In the genomic region with DNA sequence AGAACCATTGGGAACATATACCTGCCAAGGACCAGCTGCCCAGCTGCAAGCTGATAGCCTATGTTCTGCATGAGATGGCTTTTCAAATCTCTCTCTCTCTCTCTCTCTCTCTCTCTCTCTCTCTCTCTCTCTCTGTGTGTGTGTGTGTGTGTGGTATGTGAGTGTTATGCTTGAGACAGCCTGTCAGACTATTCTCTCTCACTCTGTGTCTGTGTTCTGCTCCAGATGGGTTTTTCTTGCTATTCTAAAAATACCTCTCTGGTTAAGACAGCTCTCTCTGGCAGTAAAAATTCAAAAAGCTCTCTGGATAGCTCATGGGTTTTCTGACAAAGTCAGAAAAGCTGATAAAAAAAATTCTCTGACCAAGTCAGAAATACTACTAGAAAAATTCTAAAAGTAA, we compare ENCODE assay signal across 24 mouse cellular contexts.
DNase-seq lines count a peak whose midpoint lies in the region; ATAC-seq and TF ChIP-seq lines count a peak whose summit lies in the region.
"Had no signal": no experiment of that assay in that cellular context is flagged by ENCODE, and none has a peak within 500 bp of the region (broad histone marks: within the 10 kb centered on the region; RNA-seq: fewer than 3 reads in every experiment).

No protein-coding gene starts in this region.

- H3K27ac ChIP-seq in midbrain, postnatal 0 days (ENCODE audit: low read depth, low read length), result 0 out of 2 replicates have a peak overlapping the region, but pooled peaks have one; percentile 32
- no peak overlapping the region for H3K27ac ChIP-seq in midbrain, embryonic 14.5 days (replicated peaks; ENCODE audit: low read depth, low read length)
- H3K27ac ChIP-seq: embryonic facial prominence, embryonic 10.5 days; hindbrain, embryonic 12.5 days; limb, embryonic 12.5 days; midbrain, embryonic 12.5 days; stomach, postnatal 0 days had no signal

- no peak overlapping the region for H3K9ac ChIP-seq in midbrain, postnatal 0 days (replicated peaks; ENCODE audit: low read length, poor library complexity, severe bottlenecking)
- H3K9ac ChIP-seq in midbrain, embryonic 14.5 days (replicated peaks; ENCODE audit: low read length), result no peak overlapping the region
- H3K9ac ChIP-seq: hindbrain, embryonic 12.5 days; limb, embryonic 12.5 days; liver, postnatal 0 days; midbrain, embryonic 12.5 days had no signal

- H3K4me2 ChIP-seq in midbrain, postnatal 0 days (ENCODE audit: low read depth, low read length, poor library complexity, severe bottlenecking), result no peak overlapping the region
- H3K4me2 ChIP-seq in midbrain, embryonic 14.5 days (ENCODE audit: low read length), result no peak overlapping the region
- H3K4me2 ChIP-seq: hindbrain, embryonic 12.5 days; limb, embryonic 12.5 days; liver, embryonic 11.5 days; midbrain, embryonic 12.5 days had no signal

- H3K9me3 ChIP-seq in midbrain, postnatal 0 days (ENCODE audit: low read length), result no peaks in the 10 kb centered on the region
- no peaks in the 10 kb centered on the region; the same call in 1 of the 2 replicates for H3K9me3 ChIP-seq in midbrain, embryonic 14.5 days (ENCODE audit: control insufficient read depth, low read length)
- H3K9me3 ChIP-seq: embryonic facial prominence, embryonic 10.5 days; G1E; hindbrain, embryonic 12.5 days; limb, embryonic 12.5 days; midbrain, embryonic 12.5 days had no signal

- no peak overlapping the region for H3K4me3 ChIP-seq in midbrain, postnatal 0 days (ENCODE audit: low read depth, low read length)
- no peak overlapping the region for H3K4me3 ChIP-seq in midbrain, embryonic 14.5 days (replicated peaks; ENCODE audit: low read depth, low read length)
- H3K4me3 ChIP-seq: embryonic facial prominence, embryonic 10.5 days; hindbrain, embryonic 12.5 days; limb, embryonic 12.5 days; midbrain, embryonic 12.5 days had no signal

- intact Hi-C loops in left cerebral cortex, postnatal 25 days (cut with DNase I), result loop anchor here (5.0 kb wide), 1 partner anchor 79 kb away; no protein-coding TSS in a partner anchor

- peak; percentile 3 for DNase-seq in layer of hippocampus, adult 11-12 months (ENCODE audit: low spot score)
- no peak for DNase-seq in layer of hippocampus, adult 8-10 months (ENCODE audit: low spot score in 2 of 2)
- no peak for DNase-seq in midbrain, postnatal 0 days (ENCODE audit: low spot score)
- DNase-seq in midbrain, embryonic 14.5 days, result no peak
- DNase-seq in brain, embryonic 18.5 days (ENCODE audit: low read depth, low spot score), result peak; percentile 34
- peak; percentile 13 to 80 for DNase-seq in left cerebral cortex, postnatal 25 days (ENCODE audit: low spot score in 2 of 2)
- DNase-seq in cerebellum, adult 18-20 months, result no peak
- DNase-seq: B cell, adult 2 months; cerebellum, postnatal 10 days; gastrocnemius, postnatal 14 days; heart, adult 18-20 months; kidney, postnatal 25 days; liver, postnatal 0 days; lung, postnatal 10 days had no signal

- H3K36me3 ChIP-seq in midbrain, postnatal 0 days (ENCODE audit: insufficient read depth, low read length), result no peaks in the 10 kb centered on the region
- H3K36me3 ChIP-seq in midbrain, embryonic 14.5 days (ENCODE audit: control insufficient read depth, insufficient read depth, low read length), result no peaks in the 10 kb centered on the region
- H3K36me3 ChIP-seq: embryonic facial prominence, embryonic 10.5 days; G1E; hindbrain, embryonic 12.5 days; limb, embryonic 12.5 days; midbrain, embryonic 12.5 days had no signal

- H3K4me1 ChIP-seq in midbrain, postnatal 0 days (ENCODE audit: insufficient read depth, low read length), result no peaks in the 10 kb centered on the region
- no peaks in the 10 kb centered on the region for H3K4me1 ChIP-seq in midbrain, embryonic 14.5 days (ENCODE audit: control insufficient read depth, insufficient read depth, low read length)
- H3K4me1 ChIP-seq: embryonic facial prominence, embryonic 10.5 days; hindbrain, embryonic 12.5 days; limb, embryonic 12.5 days; midbrain, embryonic 12.5 days had no signal

- no peak for TF ChIP-seq CTCF in midbrain, postnatal 0 days (IDR thresholded peaks at IDR 0.05)

- ATAC-seq in midbrain, postnatal 0 days (ENCODE audit: low FRiP score), result no peak
- ATAC-seq in midbrain, embryonic 14.5 days (ENCODE audit: low FRiP score, low TSS enrichment), result no peak
- ATAC-seq: intestine, postnatal 0 days; liver, postnatal 0 days; Patski had no signal

- H3K27me3 ChIP-seq in midbrain, postnatal 0 days (ENCODE audit: insufficient read depth, low read length), result no peaks in the 10 kb centered on the region
- no peaks in the 10 kb centered on the region for H3K27me3 ChIP-seq in midbrain, embryonic 14.5 days (ENCODE audit: control insufficient read depth, insufficient read depth, low read length)
- H3K27me3 ChIP-seq: CH12.LX; hindbrain, embryonic 12.5 days; limb, embryonic 12.5 days; midbrain, embryonic 12.5 days had no signal

Comparison
In these comparisons a context has a peak if more than half of its experiments do, and no peak if none do; other contexts are left out.
1. DNase-seq: peak in layer of hippocampus, adult 11-12 months (single experiment), brain, embryonic 18.5 days (single experiment) and left cerebral cortex, postnatal 25 days (2 of 2); none in layer of hippocampus, adult 8-10 months (0 of 2), midbrain, postnatal 0 days (single experiment), midbrain, embryonic 14.5 days (single experiment) and cerebellum, adult 18-20 months (0 of 2).